Mouse (Mus musculus) CD4-positive, CD25-positive, alpha-beta regulatory T cell, adult 4 months (primary cell): ENCODE measurements around the gene Magix. TPM values are rescaled to one million over a fixed set of nuclear protein-coding genes. Genes with fewer than 3 reads are reported as not detected.
"Not testable (repeated sequence)": the region's sequence is repeated elsewhere in the genome, so short reads cannot be mapped to it uniquely, and the experiment has no call there.

ENCODE experiments used
- ATAC-seq: one replicate; pipeline ENCODE4 v1.8.0; 2017
- polyA plus RNA-seq, 2 experiments: library from polyadenylated mRNA; unstranded; fragments of 100-300 nt; shearing (Covaris generic); gene quantifications; one replicate each; pipeline ENCODE4 v1.2.1; 2017

The Magix gene
- polyA plus RNA-seq: not detected

GRCm38 (mm10) chrX:7680864-7681263 lies at the start of gene Magix:
TSS of gene Magix (minus strand) at chrX:7681251.
- ATAC-seq: no peak

- no peak for ATAC-seq
Measured at GRCm38 (mm10) chrX:7728922-7729265, 47.8 kb upstream of the Magix start.

GRCm38 (mm10) chrX:7728215-7728921 lies 47.3 kb upstream of the Magix start, which contains the start of gene Praf2:
TSS of gene Praf2 (plus strand) at chrX:7728439.
- ATAC-seq: peak; percentile 97

GRCm38 (mm10) chrX:7727176-7727575 lies 46.1 kb upstream of the Magix start:
- ATAC-seq: no peak

DNA sequence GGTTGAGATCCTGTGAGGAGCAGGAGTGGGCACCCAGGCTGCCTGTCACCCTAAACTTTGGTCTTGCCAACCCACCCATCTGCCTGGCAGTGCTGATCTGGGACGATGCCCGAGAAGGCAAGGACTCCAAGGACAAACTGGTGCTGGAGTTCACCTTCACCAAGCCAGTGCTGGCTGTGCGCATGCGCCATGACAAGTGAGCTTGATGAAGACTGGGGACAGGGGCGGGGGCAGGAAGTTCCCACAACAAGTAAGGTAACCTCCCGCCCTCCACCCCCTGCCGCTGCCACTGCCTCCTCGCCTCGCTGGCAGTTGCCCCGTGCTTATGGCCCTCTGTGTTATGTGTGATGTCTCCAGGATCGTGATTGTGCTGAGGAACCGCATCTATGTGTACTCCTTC lies 44.8 kb upstream of the Magix start:
- no peak for ATAC-seq

DNA sequence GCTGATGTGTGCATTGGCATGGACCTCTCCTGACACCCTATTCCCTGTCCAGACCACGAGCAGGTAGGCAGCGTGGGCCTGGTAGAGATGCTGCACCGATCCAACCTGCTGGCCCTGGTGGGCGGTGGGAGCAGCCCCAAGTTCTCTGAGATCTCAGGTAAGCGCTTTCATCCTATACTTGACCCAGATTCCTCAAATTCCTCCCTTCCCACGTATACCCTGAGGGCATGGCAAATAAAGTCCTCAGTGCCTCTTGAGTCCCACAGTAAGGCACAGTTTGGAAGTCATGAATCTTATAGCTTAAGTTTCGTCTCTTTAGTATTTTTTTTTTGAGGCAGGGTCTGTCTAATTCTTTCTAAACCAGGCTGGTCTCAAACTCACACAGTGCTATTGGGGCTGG lies 43.1 kb upstream of the Magix start:
- ATAC-seq: no peak

- ATAC-seq: peak; percentile 28
Measured at GRCm38 (mm10) chrX:7722691-7723090, 41.6 kb upstream of the Magix start.

DNA sequence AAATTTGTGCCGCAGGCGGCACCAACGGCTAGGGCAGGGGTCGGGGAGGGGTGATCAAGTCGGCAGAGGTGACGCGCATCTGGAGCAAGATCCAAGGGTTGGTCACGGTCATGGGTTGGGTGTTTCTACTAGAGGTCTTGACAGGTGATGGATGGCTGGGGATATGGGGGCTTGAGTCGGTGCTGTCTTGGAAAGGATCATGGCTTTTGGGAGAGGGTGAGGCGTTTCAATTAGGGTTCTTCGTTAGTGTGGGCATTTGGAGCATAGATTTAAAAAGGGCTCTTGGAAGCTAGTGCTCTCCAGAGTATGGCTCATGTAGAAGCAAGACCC lies 41.2 kb upstream of the Magix start:
- ATAC-seq: no peak

GRCm38 (mm10) chrX:7721514-7722281 lies 40.6 kb upstream of the Magix start, which contains the start of gene Gm45208:
TSS of gene Gm45208 (plus strand) at chrX:7722245.
- peak; percentile 93 for ATAC-seq

GRCm38 (mm10) chrX:7716058-7716457 lies 35.0 kb upstream of the Magix start:
- ATAC-seq: not testable (repeated sequence)

DNA sequence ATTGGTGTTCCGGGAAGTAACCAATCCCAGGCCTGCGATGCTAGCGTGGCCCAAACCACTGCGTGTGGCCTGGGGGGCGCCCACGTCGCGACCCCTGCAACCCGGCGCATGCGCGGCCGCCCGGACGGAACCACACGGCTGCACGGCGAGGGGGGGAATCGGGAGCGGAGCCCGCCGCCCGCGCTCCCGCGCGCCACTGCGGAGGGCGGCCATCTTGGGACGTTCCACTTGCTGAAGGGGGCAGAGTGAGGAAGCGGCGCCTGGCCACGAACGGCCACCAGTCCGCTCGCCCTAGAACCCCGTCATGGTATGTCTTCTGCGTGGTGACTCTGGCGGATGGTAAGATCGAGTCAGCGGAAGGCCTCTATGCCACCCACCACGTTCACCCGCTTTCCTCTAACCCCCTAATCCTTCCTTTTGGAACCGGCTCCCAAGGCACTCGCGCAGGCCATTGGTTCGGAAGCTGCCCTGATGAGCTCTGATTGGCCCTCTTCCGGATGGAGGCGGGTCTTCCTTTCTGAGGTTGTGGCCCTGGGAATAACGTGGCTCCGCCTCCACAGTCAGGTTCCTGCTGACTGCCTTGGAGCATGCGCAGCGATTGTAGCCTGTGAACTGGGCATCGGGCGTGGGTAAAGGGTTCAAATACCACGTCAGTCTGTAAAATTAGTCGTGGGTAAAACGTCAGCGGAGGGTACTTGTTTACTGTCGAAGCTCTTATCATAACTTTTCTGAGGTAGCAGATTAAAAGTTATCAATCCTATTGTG lies 33.3 kb upstream of the Magix start, which contains the start of gene Wdr45:
Gene Wdr45 (plus strand): TSS at position 199 of the 765 bp plus-strand sequence.
- ATAC-seq: peak; percentile 95

GRCm38 (mm10) chrX:7713764-7714134 lies 32.7 kb upstream of the Magix start:
- ATAC-seq: peak; percentile 6

GRCm38 (mm10) chrX:7696954-7697381 lies 15.9 kb upstream of the Magix start, which contains the start of gene Gpkow:
TSS of gene Gpkow (plus strand) at chrX:7697131.
- ATAC-seq: peak; percentile 96

DNA sequence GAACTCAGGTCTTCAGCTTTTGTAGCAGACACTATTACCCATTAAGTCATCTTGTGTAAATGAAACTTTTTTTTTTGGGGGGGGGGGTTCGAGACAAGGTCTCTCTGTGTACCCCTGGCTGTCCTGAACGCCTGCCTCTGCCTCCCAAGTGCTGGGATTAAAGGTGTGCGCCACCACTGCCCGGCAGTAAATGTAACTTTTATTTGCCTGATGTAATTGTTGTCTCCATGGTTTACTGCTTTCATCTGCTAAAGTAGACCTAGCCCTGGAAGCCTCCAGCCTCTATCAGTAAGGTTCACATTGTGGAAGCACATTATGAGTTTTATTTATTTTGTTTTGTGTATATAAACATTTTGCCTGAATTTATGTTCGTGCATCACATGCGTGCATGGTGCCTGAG lies 15.5 kb upstream of the Magix start:
- no peak for ATAC-seq

DNA sequence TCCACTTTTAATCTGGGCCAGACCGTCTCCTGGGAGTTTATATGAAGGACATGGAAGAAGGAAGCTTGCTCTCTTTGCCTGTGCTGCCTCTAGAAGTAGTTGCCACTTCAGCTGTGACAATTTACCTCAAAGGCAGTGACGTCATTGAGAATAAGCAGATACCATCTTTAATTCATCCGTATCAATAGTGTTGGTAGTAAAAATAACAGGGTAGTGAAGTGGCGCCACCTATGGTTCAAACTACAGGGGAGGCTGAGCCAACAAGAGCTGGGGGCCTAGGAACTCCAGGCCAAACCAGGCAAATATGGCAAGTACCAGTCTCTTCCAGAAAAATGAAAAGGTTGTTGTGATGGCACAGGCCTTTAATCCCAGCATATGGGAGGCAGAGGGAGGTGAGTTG lies 11.8 kb upstream of the Magix start:
- peak; percentile 65 for ATAC-seq

DNA sequence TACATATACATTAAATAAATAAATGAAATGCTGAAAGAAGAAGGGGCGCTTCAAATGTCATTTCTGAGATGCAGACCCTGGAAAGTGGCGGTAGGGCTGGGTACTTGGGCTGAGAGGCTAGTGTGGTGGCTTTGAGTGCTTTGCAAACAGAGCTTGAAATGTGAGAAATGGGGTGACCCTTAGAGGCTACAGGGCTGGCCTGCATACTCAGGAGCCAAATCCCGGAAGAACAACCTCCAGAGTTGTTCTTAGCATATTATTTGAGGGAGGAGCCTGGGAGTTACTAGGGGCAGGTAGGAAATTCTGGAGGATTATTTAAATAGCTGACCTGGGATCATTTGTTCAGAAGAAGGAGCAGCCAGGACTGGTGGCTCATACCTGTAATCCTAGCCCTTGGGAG lies 9.4 kb upstream of the Magix start:
- ATAC-seq: no peak

GRCm38 (mm10) chrX:7688321-7688720 lies 7.3 kb upstream of the Magix start:
- no peak for ATAC-seq

DNA sequence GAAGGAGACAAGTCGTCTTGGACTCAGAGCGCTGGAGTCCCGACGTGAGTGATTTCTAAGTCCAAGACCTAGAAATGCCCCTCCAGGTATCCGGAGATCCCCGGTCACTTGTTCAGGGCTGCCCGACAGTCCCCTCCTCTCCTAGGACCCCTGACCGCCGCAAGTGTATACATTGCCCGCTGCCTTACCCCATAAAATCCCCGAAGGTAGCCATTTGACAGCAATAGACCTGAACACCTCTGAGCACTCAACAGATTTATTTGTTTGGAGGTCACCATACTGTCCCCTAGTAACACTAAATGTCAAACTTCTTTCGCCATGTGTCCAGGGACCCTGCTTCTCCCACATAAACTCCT lies 1.0 kb downstream of the Magix start:
- ATAC-seq: no peak

GRCm38 (mm10) chrX:7679405-7680056 lies 1.5 kb downstream of the Magix start:
- peak; percentile 96 for ATAC-seq

GRCm38 (mm10) chrX:7678986-7679385 lies 2.1 kb downstream of the Magix start:
- no peak for ATAC-seq

DNA sequence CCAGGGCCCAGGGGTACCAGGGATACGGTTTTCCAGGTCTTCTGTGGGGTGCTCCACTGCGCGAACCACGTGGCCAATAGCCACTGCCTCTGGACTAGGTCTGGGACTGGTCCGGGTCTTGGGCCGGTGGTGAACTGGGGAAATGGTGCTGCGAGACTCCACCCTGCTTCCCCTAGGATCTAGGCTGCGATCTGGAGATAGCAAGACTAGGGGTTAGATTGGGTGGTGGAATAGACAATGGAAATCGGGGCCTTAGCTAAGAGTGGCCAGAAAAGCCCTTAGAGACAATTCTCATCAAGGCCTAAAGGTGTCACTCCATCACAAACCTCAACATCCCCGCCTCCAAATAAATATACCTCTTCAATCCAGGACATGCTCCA lies 6.1 kb downstream of the Magix start:
- ATAC-seq: no peak

DNA sequence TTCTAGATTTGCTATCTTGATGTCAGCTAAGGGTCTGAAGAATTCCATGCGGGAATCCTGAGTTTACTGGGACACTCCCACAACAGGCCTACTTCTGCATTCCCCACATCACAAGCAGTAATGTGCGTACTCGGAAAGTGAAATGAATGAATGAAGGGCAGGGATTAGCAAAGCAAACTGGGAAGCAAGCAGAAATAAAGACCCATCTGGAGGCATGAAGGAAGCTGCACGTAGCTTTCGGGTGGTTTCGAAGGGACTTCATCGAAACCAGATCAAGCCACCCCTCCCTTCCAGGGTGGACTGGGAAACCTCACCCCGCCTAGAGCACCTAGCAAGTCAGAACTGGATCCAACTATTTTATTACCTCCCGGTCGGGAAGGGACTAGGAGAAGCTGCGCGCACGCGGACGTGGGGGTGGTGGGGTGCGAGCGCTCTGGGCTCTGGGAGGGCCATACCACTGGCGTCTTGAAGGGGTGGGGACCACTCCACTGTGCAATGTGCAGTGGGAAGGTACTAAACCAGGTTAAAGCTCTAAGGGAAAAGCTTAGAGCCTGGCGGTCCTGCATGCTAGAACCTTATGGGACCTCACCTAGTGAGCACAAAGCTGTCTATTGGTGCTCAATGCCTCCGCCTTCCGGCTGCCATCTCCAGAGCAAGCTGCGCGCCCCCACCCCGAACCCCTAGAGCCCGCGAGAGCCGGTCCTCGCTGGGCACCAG lies 6.6 kb downstream of the Magix start:
- ATAC-seq: peak; percentile 28
